Mouse (Mus musculus) neural tube, embryonic 10.5 days (tissue): ENCODE results near the gene Usp2.

Experiments
- DNase-seq: peaks from one replicate; pipeline ENCODE4 v3.0.0-alpha.2; 2017; ENCODE audit warnings: low spot score; ENCODE audit errors: extremely low spot score

Gene Usp2

DNA sequence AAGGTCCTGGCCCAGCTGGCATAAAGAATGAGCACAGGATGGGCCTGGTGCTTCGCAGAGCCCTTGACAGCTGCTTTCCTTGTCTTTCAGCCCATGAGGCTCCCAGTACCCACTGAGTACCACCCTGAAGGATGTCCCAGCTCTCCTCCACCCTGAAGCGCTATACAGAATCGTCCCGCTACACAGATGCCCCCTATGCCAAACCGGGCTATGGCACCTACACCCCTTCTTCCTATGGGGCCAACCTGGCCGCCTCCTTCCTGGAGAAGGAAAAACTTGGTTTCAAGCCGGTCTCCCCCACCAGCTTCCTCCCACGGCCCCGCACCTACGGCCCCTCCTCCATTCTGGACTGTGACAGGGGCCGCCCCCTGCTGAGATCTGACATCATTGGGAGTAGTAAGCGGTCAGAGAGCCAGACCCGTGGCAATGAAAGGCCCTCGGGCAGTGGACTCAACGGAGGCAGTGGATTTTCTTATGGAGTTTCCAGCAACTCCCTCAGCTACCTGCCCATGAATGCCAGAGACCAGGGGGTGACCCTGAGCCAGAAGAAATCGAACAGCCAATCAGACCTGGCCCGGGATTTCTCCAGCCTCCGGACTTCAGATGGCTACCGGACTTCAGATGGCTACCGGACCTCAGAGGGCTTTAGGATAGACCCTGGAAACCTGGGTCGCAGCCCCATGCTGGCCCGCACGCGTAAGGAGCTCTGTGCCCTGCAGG lies 8.6 kb downstream of the Usp2 start:
- no peak for DNase-seq

DNA sequence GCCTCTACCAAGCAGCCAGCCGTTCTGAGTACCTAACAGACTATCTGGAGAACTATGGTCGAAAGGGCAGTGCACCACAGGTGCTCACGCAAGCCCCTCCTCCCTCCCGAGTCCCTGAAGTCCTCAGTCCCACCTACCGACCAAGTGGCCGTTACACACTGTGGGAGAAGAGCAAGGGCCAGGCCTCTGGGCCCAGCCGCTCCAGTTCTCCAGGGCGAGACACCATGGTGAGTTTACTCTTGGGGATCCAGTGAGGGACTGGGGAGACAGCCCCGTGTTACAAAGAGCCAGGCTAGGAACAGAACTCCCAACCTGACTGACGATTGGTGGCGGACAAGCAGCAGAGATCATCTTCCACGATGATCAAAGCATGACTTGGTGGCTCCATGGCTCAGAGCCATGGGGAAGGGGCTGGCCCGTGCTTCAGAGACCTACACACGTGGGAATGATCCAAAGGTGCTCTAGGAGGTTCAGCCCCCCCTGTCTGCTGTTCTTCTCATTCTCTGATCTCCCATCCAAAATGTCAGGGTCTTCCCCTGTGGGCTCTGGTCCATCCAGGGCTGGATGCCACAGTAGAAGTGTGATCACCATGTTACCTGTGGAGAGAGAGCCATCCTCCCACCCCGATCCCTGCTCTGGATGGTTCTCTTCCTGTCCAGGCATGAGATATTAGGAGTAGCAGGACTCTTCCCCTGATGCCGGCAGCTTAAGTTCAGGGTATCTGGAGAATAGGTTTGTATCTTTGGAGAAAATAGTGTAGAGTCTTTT lies 9.4 kb downstream of the Usp2 start:
- no peak for DNase-seq

- DNase-seq, result peak; percentile 48
Observed at GRCm38 (mm10) chr9:44076764-44077120, 9.9 kb downstream of the Usp2 start.

- DNase-seq, result no peak
Observed at GRCm38 (mm10) chr9:44077266-44077910, 10.6 kb downstream of the Usp2 start.

GRCm38 (mm10) chr9:44078136-44078797 lies 11.4 kb downstream of the Usp2 start:
- no peak for DNase-seq

DNA sequence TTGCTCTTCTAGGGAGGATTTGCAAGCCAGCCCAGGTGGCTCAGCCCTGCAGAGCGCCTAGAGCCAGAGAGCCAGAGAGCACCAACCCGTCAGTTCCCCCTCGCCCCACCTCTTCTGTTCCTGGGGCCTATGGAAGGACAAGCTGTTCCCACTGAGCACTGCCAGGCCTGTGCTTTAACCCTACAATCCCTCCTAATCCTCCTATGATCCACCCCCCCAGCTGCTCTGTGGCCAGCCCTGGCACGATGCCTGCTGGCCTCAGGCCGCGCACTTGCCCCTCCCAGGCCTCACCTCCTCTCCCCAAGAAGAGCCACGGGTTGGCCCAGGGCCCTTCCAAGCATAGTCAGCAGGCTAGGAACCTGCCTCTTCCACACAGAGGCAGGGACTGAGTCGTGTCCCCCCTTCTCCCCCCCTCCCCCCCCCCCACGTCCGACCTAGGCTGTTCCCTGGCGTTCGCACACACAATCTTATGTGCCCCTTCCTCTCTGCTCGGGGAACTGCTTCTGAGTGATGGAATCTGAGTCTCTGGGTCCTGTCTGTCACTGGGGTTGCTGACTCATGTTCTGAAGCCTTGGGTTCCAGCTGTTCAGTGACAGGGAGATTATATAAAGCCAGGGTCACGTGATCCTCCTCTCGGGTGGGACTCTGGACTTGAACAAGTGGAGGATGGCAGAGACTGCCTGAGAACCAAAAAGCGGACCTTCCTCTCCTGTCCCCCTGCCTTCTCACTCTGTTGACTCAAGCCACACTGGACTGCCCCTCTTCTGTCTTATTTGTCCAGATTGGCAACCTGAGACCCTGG lies 12.3 kb downstream of the Usp2 start:
- no peak for DNase-seq

GRCm38 (mm10) chr9:44079997-44080780 lies 13.4 kb downstream of the Usp2 start:
- no peak for DNase-seq

GRCm38 (mm10) chr9:44080953-44081352 lies 14.1 kb downstream of the Usp2 start:
- DNase-seq, result no peak

DNA sequence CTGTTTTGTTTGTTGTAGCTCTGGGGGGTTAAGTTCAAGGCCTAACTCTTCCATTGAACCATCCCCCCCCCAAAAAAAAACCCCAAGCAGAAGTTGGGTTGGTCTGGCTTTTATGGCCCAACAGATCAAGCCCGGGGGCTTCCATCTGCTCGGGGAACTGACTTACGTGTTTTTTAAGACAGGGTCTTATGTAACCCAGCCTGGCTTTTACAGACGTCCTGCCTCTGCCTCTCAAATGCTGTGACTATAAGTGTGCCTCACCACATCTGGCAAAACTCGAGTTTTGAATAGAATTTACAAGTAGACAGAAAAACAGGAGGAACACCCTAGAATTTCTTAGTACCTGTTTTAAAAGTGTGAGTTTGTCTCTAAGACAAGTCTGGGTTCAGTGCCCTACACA lies 14.8 kb downstream of the Usp2 start:
- DNase-seq, result no peak

DNA sequence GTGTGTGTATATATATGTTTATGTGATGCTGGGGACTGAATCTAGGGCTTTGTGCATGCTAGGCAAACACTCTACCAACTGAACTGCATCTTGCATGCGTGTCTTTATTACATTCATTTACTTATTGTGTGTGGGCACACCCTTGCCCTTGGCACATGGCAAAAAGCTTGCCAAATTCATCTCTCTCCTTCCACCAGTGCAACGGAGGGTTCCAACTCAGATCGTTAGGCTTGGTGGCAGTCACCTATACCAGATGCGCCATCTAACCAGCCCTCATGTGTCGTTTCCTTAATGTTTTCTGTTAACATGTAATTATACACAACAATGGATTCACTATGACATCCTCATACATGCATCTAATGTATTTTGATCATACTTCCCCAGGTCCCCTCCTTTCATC lies 15.4 kb downstream of the Usp2 start:
- no peak for DNase-seq

GRCm38 (mm10) chr9:44083392-44084121 lies 16.7 kb downstream of the Usp2 start:
- no peak for DNase-seq

GRCm38 (mm10) chr9:44084236-44084635 lies 17.4 kb downstream of the Usp2 start:
- DNase-seq, result no peak

DNA sequence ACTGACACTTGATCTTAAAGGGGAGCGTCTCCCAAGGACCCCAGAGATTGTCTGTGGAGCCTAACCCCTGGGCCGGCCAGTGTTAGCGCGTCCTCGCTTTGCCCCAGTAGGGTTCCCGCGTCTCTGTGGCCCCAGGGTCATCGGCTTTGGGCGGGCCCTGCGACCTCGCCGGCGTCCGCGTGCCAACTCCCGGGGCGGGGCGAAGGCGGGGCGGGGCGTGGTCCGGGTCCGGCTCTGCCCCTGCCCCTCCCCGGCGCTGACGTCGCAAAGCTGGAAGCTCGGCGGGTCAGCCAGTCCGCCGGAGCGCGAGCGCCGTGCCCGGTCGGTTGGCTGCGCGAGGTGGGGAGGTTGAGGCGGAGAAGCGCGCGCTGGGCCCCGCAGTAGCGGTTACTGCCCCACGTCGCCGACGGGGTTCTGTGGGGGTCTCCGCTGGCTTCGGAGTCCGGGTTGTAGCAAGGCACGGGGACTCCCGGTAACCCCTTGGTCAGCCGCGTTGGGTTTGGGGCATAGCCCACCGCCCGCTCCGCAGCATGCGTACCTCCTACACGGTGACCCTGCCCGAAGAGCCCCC lies 17.9 kb downstream of the Usp2 start:
- DNase-seq, result peak; percentile 94

- DNase-seq, result no peak
Observed at GRCm38 (mm10) chr9:44085276-44085675, 18.5 kb downstream of the Usp2 start.

DNA sequence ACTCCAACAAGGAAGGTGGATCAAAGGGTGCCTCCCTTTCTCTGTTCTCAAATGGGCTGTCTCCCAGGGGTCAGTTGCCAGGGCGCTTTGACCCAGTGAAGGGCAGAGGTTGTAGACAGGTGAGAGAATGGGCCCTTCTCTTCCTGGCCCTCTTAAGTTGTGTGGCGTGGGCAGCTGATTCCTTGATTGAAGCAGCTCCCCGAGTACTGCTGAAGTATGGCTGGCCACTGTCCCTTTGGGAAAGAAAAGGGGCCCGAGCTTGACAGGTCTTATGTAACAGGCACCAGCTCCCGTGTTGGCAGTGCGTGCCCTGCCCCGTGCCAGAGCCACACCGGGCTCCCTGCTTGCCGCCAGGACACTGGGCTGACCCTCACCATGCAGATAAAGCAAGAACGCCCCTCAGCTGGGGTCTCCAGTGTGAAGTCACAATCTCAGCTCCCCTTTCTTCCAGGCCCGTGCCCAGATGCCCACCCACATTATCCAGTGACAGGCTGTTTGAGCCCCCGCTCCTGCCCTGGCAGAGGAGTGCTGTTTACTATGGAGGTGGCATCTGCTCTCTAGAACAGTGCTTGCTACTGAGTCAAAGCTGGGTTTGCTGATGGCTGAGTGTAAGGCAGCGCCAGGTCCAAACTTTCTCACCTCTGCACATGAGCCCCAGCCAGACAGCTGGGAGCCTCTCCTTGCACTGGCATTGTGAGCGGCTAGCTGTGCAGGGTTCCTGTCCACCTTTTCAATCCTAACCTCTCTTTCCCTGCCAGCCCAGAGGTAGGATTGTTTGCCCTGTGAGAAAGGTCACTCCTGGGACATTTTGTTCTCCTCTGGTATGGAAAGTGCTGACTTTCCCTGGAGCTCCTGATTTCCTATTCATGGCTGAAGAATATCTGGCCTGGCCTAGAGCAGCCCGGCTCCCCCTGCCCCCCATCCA lies 19.2 kb downstream of the Usp2 start:
- no peak for DNase-seq

GRCm38 (mm10) chr9:44086960-44087359 lies 20.1 kb downstream of the Usp2 start:
- DNase-seq, result no peak

GRCm38 (mm10) chr9:44087761-44088455 lies 21.1 kb downstream of the Usp2 start:
- DNase-seq, result no peak
